Mouse (Mus musculus) frontal cortex, postnatal 25 days (tissue): ENCODE results near the gene Gm37240.

Experiments
- DNase-seq, 2 experiments: peaks; one replicate each; pipeline ENCODE4 v3.0.0; 2022; ENCODE audit warnings: low spot score in 2 of 2

The Gm37240 gene

GRCm38 (mm10) chr3:85493796-85494195, 393.5 kb downstream of the Gm37240 start:
- no peak for DNase-seq

GRCm38 (mm10) chr3:85490204-85490603, 397.1 kb downstream of the Gm37240 start:
- no peak for DNase-seq

GRCm38 (mm10) chr3:85487379-85487778, 399.9 kb downstream of the Gm37240 start:
- no peak for DNase-seq

DNA sequence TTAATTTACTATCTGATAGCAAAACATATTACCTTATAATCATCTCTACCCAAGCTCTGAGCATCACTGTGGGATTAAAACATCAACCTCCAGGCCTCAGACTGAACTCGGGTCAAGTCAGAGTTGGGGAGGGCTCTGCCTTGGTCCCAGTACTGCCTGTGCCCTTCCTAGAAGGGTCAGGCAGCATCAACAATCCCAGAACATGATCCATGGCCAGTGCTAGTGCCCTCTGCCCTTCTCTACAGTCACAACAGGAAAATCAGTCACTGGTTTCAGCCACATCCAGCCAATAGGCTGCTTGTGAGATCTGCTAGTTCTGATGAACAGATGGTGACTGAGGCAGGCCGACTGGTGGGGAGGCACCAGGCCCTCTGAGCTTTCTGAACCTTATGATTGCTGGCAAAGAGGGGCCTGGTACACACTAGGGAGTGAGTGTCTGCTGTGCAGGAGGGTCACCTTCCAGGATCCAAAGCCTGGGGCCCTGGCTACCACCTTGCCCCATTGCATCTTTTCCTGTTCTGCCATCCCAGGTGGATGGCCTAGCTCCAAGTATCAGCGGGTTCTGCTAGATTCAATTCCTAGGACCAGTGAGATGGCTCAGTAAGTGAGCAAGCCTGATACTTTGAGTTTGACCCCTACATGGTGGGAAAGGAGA, 401.7 kb downstream of the Gm37240 start:
- DNase-seq = no peak

DNA sequence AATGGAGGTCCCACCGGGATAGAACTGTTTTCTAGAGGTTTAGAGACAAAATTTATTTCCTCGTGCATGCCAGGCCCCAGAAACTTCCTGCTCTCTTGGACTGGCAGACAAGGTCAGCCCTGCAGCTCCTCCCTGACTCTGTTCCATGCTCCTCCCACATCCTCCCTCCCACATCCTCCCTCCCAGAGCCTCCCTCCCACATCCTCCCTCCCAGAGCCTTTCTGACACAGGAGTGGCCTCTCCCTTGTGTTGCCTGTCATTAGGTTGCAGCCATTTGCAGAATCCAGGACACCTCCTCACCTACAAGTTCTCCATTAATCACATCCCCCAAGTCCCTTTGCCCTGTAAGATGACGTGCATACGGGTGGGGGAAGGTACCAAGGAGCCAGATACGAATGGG, 404.7 kb downstream of the Gm37240 start:
- DNase-seq = no peak

DNA sequence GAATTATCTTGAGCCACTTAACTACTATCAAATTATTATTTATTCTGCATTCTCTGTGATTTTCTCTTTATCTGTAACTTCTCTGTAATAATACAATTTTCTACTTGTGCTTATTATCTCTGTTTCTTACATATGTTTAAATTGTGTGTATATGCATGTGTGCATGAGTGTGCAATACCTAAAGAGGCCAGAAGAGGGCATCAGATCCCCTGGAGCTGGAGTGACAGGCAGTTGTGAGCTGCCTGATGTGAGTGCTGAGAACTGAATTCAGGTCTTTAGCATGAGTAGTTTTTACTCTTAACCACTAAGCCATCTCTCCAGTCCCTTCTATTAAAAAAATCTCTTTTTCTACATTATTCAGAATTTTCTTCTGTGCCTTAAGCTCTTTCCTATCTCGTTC, 406.7 kb downstream of the Gm37240 start:
- no peak for DNase-seq

GRCm38 (mm10) chr3:85478731-85479130, 408.6 kb downstream of the Gm37240 start:
- DNase-seq = no peak

- no peak for DNase-seq
Measured at GRCm38 (mm10) chr3:85469711-85470110, 417.6 kb downstream of the Gm37240 start.

- DNase-seq = no peak
Measured at GRCm38 (mm10) chr3:85468995-85469394, 418.3 kb downstream of the Gm37240 start.

GRCm38 (mm10) chr3:85465283-85466025, 421.9 kb downstream of the Gm37240 start:
- DNase-seq = peak; percentile 59 to 63

DNA sequence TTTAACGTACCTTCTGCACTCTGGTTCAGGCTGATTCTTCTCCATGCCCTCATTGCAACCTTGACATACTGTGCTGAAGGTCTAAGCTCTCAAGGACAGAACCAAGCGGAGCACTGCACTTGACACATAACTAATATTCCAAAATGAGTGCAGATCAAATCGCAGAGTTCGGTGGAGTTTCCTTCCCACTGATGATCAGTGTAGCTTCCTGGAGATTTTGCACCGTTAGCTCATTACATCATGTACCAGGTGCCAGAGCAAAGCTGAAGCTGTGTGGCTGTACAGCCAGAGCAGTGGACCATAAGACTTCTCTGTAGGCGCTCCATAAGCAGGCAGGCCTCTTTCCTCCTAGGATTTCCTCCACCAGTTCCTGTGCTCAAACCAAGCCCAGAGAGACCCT, 427.3 kb downstream of the Gm37240 start:
- DNase-seq = no peak

- no peak for DNase-seq
Measured at GRCm38 (mm10) chr3:85456983-85457382, 430.3 kb downstream of the Gm37240 start.

- no peak for DNase-seq
Measured at GRCm38 (mm10) chr3:85455453-85455852, 431.9 kb downstream of the Gm37240 start.

- DNase-seq = no peak
Measured at GRCm38 (mm10) chr3:85454001-85454400, 433.3 kb downstream of the Gm37240 start.

- no peak for DNase-seq
Measured at GRCm38 (mm10) chr3:85449461-85449860, 437.9 kb downstream of the Gm37240 start.

- DNase-seq = no peak
Measured at GRCm38 (mm10) chr3:85442781-85443180, 444.5 kb downstream of the Gm37240 start.

DNA sequence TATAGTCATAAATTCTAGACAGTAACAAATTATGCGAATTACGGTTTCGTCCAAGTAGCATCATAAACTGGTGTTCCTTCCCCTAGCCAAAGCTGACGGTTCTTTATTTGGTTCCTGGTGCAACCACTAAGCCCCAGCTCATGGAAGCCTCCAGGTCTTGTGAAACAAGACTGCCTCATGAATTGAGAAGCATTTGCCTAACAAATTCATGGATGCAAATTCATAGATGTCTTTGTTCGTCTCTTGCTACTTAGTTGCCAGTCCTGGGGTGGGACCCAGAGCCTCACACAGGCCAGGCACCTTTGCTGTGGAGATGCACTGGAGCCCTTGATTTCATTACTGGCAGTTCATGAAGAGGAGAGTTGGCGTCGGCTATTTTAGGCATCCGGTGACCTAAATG, 445.1 kb downstream of the Gm37240 start:
- DNase-seq = no peak

DNA sequence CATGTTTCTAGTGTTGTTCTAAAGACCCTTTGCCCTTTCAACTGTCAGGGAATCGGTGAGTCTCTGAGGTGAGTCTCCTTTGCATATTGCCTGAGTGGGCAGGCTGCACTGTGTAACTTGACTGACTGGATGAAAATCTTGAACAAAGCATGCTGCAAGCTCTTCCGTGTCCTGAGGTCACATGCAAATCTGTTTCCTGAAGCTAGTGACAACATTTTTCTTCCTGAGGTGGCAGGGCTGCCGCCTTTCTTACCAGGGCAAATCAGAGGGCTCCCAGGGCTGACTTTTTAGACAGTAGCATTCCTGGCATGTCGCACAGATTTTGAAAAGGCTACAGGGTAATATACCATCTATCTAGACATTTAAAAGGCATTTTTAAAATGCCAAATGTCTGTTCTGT, 451.9 kb downstream of the Gm37240 start:
- DNase-seq = no peak

DNA sequence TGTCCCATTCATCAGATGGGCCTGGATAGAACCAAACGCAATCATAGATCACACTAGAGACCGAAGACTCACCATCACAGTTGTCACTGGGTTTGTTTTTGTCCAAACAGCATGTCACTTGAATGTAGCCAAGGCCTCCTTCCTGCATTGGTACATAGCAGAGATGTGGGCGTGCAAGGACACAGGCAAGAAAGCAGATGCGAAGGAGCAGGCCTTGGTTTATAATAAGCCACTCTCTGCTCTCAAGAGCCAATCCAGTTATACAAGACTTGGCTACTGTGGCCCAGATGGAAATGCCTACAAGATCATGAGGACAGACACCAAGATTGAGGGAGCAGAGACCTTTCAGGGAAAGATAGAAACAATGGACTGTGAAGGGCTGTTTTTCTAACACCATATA, 456.1 kb downstream of the Gm37240 start:
- DNase-seq = no peak

GRCm38 (mm10) chr3:85423376-85423997, 463.8 kb downstream of the Gm37240 start:
- no peak for DNase-seq

GRCm38 (mm10) chr3:85421403-85421802, 465.9 kb downstream of the Gm37240 start:
- DNase-seq = no peak

DNA sequence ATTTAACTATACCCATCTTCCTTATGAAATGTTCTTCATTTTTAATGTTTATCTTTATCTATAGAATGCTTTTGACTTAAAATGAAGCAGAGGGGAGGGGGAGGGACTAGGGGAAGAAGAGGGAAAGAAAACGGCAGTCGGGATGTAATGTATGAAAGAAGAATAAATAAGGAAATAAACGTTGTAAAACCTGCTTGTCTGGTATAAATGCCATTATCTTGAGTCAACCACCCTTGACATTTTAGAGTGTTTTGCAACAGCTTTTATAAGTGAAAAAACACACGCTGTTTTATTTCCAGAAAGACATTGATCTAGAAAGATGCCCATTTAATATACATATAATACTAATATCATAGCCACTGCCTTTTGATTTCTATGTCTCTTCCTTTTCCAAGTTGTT, 469.7 kb downstream of the Gm37240 start:
- DNase-seq = no peak

DNA sequence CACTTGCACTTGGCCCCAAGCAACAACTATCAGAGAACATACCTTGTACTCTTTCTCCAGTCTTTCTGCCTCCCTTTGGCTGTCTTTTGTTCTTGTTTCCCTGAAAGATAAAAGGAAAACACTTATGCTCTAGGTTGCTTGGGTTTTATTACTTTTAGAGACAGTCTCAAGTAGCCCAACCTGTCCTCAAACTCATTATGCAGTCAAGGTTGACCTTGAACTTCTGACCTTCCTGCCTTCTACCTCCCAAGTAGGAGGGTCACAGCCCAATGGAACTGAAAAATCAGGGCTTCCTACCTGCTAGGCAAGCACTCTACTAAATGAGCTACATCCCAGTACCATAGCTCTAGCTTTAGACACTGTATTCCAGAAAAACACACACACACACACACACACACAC, 488.5 kb downstream of the Gm37240 start:
- no peak for DNase-seq
